Mouse (Mus musculus): ENCODE measurements around the gene Slc6a16.
"Not testable (repeated sequence)": the region's sequence is repeated elsewhere in the genome, so short reads cannot be mapped to it uniquely, and the experiment has no call there.

- TF ChIP-seq CTCF (IDR thresholded peaks at IDR 0.05; ENCODE audit: borderline replicate concordance, extremely low read depth, insufficient read depth, insufficient read length); POLR2A (IDR thresholded peaks at IDR 0.05; ENCODE audit: borderline replicate concordance, extremely low read depth, insufficient read depth, insufficient read length, poor library complexity, severe bottlenecking): not testable (repeated sequence)
Measured at GRCm38 (mm10) chr7:45255822-45256221, 14.9 kb downstream of the Slc6a16 start.

All from brain, embryonic 14.5 days (tissue).